ENCODE assay signal across 14 mouse cellular contexts in genomic region chr4:136934746-136935613, GRCm38 (mm10). TPM values are rescaled to one million over a fixed set of nuclear protein-coding genes. Genes with fewer than 3 reads are reported as not detected.
DNase-seq lines count a peak whose midpoint lies in the region; ATAC-seq and TF ChIP-seq lines count a peak whose summit lies in the region.
"Had no signal": no experiment of that assay in that cellular context is flagged by ENCODE, and none has a peak within 500 bp of the region (broad histone marks: within the 10 kb centered on the region; RNA-seq: fewer than 3 reads in every experiment).

No protein-coding gene starts in this region.

- H3K9ac ChIP-seq in midbrain, embryonic 11.5 days (ENCODE audit: low read length), result no peak overlapping the region
- no peak overlapping the region for H3K9ac ChIP-seq in midbrain, embryonic 14.5 days (replicated peaks; ENCODE audit: low read length)
- no peak overlapping the region for H3K9ac ChIP-seq in forebrain, postnatal 0 days
- no peak overlapping the region for H3K9ac ChIP-seq in stomach, embryonic 16.5 days (ENCODE audit: low read length)
- H3K9ac ChIP-seq: neural tube, embryonic 12.5 days had no signal

- H3K27me3 ChIP-seq in midbrain, embryonic 11.5 days (ENCODE audit: control insufficient read depth, insufficient read depth, low read length), result peaks cover 8% of the 10 kb centered on the region
- peaks cover 14% of the 10 kb centered on the region for H3K27me3 ChIP-seq in midbrain, embryonic 14.5 days (ENCODE audit: control insufficient read depth, insufficient read depth, low read length)
- no peaks in the 10 kb centered on the region for H3K27me3 ChIP-seq in forebrain, postnatal 0 days (ENCODE audit: insufficient read depth, low read length)
- H3K27me3 ChIP-seq in stomach, embryonic 16.5 days (ENCODE audit: control insufficient read depth, insufficient read depth, low read length), result no peaks in the 10 kb centered on the region

- no peak overlapping the region for H3K4me2 ChIP-seq in midbrain, embryonic 11.5 days
- H3K4me2 ChIP-seq in midbrain, embryonic 14.5 days (ENCODE audit: low read length), result no peak overlapping the region
- H3K4me2 ChIP-seq in forebrain, postnatal 0 days (ENCODE audit: low read depth), result no peak overlapping the region
- H3K4me2 ChIP-seq in stomach, embryonic 16.5 days (ENCODE audit: low read depth, low read length), result no peak overlapping the region
- H3K4me2 ChIP-seq: neural tube, embryonic 12.5 days had no signal

- no peak for TF ChIP-seq CTCF in forebrain, postnatal 0 days (IDR thresholded peaks at IDR 0.05; ENCODE audit: low read depth)

- 44% methylated on average over 18 of the region's 18 CpGs for WGBS in midbrain, embryonic 11.5 days
- WGBS in midbrain, embryonic 14.5 days, result 35% methylated on average over 18 of the region's 18 CpGs
- WGBS in forebrain, postnatal 0 days, result 45% methylated on average over 18 of the region's 18 CpGs
- WGBS in stomach, embryonic 16.5 days, result 53% methylated on average over 18 of the region's 18 CpGs

- H3K27ac ChIP-seq in midbrain, embryonic 11.5 days (ENCODE audit: low read depth, low read length), result no peak overlapping the region
- no peak overlapping the region for H3K27ac ChIP-seq in midbrain, embryonic 14.5 days (replicated peaks; ENCODE audit: low read depth, low read length)
- H3K27ac ChIP-seq in forebrain, postnatal 0 days (ENCODE audit: low read depth, low read length), result no peak overlapping the region
- no peak overlapping the region for H3K27ac ChIP-seq in stomach, embryonic 16.5 days (ENCODE audit: low read length)
- H3K27ac ChIP-seq: neural tube, embryonic 12.5 days had no signal

- intact Hi-C loops in heart, postnatal 14 days (cut with DNase I), result no loop called here
- intact Hi-C loops in left cerebral cortex, postnatal 14 days (cut with DNase I), result no loop called here

- no peaks in the 10 kb centered on the region for H3K9me3 ChIP-seq in midbrain, embryonic 11.5 days (ENCODE audit: control insufficient read depth, low read length)
- no peaks in the 10 kb centered on the region for H3K9me3 ChIP-seq in midbrain, embryonic 14.5 days (ENCODE audit: control insufficient read depth, low read length)
- H3K9me3 ChIP-seq in forebrain, postnatal 0 days (ENCODE audit: low read length), result no peaks in the 10 kb centered on the region
- no peaks in the 10 kb centered on the region for H3K9me3 ChIP-seq in stomach, embryonic 16.5 days (replicated peaks; ENCODE audit: control insufficient read depth, low read length)
- H3K9me3 ChIP-seq: neural tube, embryonic 12.5 days had no signal

- no peaks in the 10 kb centered on the region for H3K36me3 ChIP-seq in midbrain, embryonic 11.5 days (ENCODE audit: control insufficient read depth, insufficient read depth, low read length)
- H3K36me3 ChIP-seq in midbrain, embryonic 14.5 days (ENCODE audit: control insufficient read depth, insufficient read depth, low read length), result no peaks in the 10 kb centered on the region
- H3K36me3 ChIP-seq in forebrain, postnatal 0 days (ENCODE audit: insufficient read depth), result no peaks in the 10 kb centered on the region; the same call in 1 of the 2 replicates
- H3K36me3 ChIP-seq in stomach, embryonic 16.5 days (ENCODE audit: control insufficient read depth, insufficient read depth, low read length), result no peaks in the 10 kb centered on the region
- H3K36me3 ChIP-seq: neural tube, embryonic 12.5 days had no signal

- peak; percentile 25 to 27 for DNase-seq in heart, postnatal 14 days
- DNase-seq in heart, adult 8-10 months (ENCODE audit: low spot score), result no peak
- peak; percentile 85 for DNase-seq in midbrain, embryonic 11.5 days (ENCODE audit: low spot score, missing footprints)
- no peak for DNase-seq in midbrain, embryonic 14.5 days
- no peak for DNase-seq in forebrain, postnatal 0 days
- DNase-seq in left cerebral cortex, postnatal 14 days (ENCODE audit: low spot score in 2 of 2), result no peak
- no peak for DNase-seq in adrenal gland, adult (ENCODE audit: inconsistent age in 2 of 2, low spot score in 1 of 2)
- DNase-seq: embryo, embryonic 11 days; spleen, adult 18-20 months; thymus, postnatal 14 days had no signal

- no peak for ATAC-seq in midbrain, embryonic 11.5 days (ENCODE audit: low FRiP score)
- no peak for ATAC-seq in midbrain, embryonic 14.5 days (ENCODE audit: low FRiP score, low TSS enrichment)
- peak; percentile 77 for ATAC-seq in forebrain, postnatal 0 days
- ATAC-seq in stomach, embryonic 16.5 days (ENCODE audit: insufficient read depth, low FRiP score), result peak; percentile 42; the same call in 1 of the 2 replicates
- ATAC-seq: hindbrain, embryonic 16.5 days had no signal

- H3K4me3 ChIP-seq in midbrain, embryonic 11.5 days (ENCODE audit: low read depth, low read length), result no peak overlapping the region
- H3K4me3 ChIP-seq in midbrain, embryonic 14.5 days (replicated peaks; ENCODE audit: low read depth, low read length), result no peak overlapping the region
- no peak overlapping the region for H3K4me3 ChIP-seq in forebrain, postnatal 0 days (ENCODE audit: low read depth, low read length)
- H3K4me3 ChIP-seq in stomach, embryonic 16.5 days (replicated peaks; ENCODE audit: low read length), result no peak overlapping the region
- H3K4me3 ChIP-seq: neural tube, embryonic 12.5 days had no signal

- 0 out of 2 replicates have a peak, but pooled peaks cover 2% of the 10 kb centered on the region for H3K4me1 ChIP-seq in midbrain, embryonic 11.5 days (ENCODE audit: control insufficient read depth, insufficient read depth, low read length)
- no peaks in the 10 kb centered on the region for H3K4me1 ChIP-seq in midbrain, embryonic 14.5 days (ENCODE audit: control insufficient read depth, insufficient read depth, low read length)
- no peaks in the 10 kb centered on the region for H3K4me1 ChIP-seq in forebrain, postnatal 0 days (ENCODE audit: insufficient read depth)
- peaks cover 4% of the 10 kb centered on the region for H3K4me1 ChIP-seq in stomach, embryonic 16.5 days (ENCODE audit: control insufficient read depth, insufficient read depth, low read length)

RNA-seq across cellular contexts. Expression of gene Epha8, which starts 21.6 kb away (rescaled TPM):
- not detected for total RNA-seq in heart, postnatal 14 days (2021)
- under 1 TPM in 1 of 4 experiments, not detected in 3; 0.13 TPM for total RNA-seq in heart, adult 8-10 months (2022)
- 4.1 and 5.0 TPM in 2 replicates for polyA plus RNA-seq in midbrain, embryonic 11.5 days (2014; fragmentation: Nextera tagmentation; extraction: Ambion mirVana)
- 18.5 and 20.5 TPM in 2 replicates for polyA plus RNA-seq in midbrain, embryonic 14.5 days (2014; fragmentation: Nextera tagmentation; extraction: Ambion mirVana)
- 20.5 and 23.9 TPM in 2 replicates for total RNA-seq in forebrain, postnatal 0 days (2014; rRNA removed)
- 6.6 and 9.5 TPM in 2 replicates for polyA plus RNA-seq in forebrain, postnatal 0 days (2015; fragmentation: Nextera tagmentation; extraction: Ambion mirVana)
- polyA plus RNA-seq in stomach, embryonic 16.5 days (2015; fragmentation: Nextera tagmentation; extraction: Ambion mirVana), result 0.39 TPM in 2 replicates
- 10 to 100 TPM in 1 of 2 experiments, 1 to 10 TPM in 1; 9.8 to 10.5 TPM for total RNA-seq in left cerebral cortex, postnatal 14 days (2021)
- total RNA-seq: gastrocnemius, adult 18-20 months had no signal

RNA-seq across cellular contexts. Expression of gene C1qa, which starts 36.4 kb away (rescaled TPM):
- total RNA-seq in heart, postnatal 14 days (2021), result 10 to 100 TPM; 39.1 to 41.5 TPM
- 10 to 100 TPM; 23.6 to 36.8 (median 31.2) TPM for total RNA-seq in heart, adult 8-10 months (2022)
- 14.3 and 15.3 TPM in 2 replicates for polyA plus RNA-seq in midbrain, embryonic 11.5 days (2014; fragmentation: Nextera tagmentation; extraction: Ambion mirVana)
- 12.7 and 23.0 TPM in 2 replicates for polyA plus RNA-seq in midbrain, embryonic 14.5 days (2014; fragmentation: Nextera tagmentation; extraction: Ambion mirVana)
- total RNA-seq in forebrain, postnatal 0 days (2014; rRNA removed), result 47.7 and 53.1 TPM in 2 replicates
- polyA plus RNA-seq in forebrain, postnatal 0 days (2015; fragmentation: Nextera tagmentation; extraction: Ambion mirVana), result 42.2 and 43.5 TPM in 2 replicates
- polyA plus RNA-seq in stomach, embryonic 16.5 days (2015; fragmentation: Nextera tagmentation; extraction: Ambion mirVana), result 60.6 and 76.6 TPM in 2 replicates
- 10 to 100 TPM; 42.5 to 44.9 TPM for total RNA-seq in left cerebral cortex, postnatal 14 days (2021)

RNA-seq across cellular contexts. Expression of gene C1qc, which starts 42.1 kb away (rescaled TPM):
- 10 to 100 TPM; 34.9 to 36.4 TPM for total RNA-seq in heart, postnatal 14 days (2021)
- 10 to 100 TPM; 21.6 to 30.2 (median 24.9) TPM for total RNA-seq in heart, adult 8-10 months (2022)
- 17.7 and 18.9 TPM in 2 replicates for polyA plus RNA-seq in midbrain, embryonic 11.5 days (2014; fragmentation: Nextera tagmentation; extraction: Ambion mirVana)
- polyA plus RNA-seq in midbrain, embryonic 14.5 days (2014; fragmentation: Nextera tagmentation; extraction: Ambion mirVana), result 11.0 and 19.3 TPM in 2 replicates
- total RNA-seq in forebrain, postnatal 0 days (2014; rRNA removed), result 61.9 and 64.6 TPM in 2 replicates
- polyA plus RNA-seq in forebrain, postnatal 0 days (2015; fragmentation: Nextera tagmentation; extraction: Ambion mirVana), result 46.1 and 49.3 TPM in 2 replicates
- 28.4 and 29.3 TPM in 2 replicates for polyA plus RNA-seq in stomach, embryonic 16.5 days (2015; fragmentation: Nextera tagmentation; extraction: Ambion mirVana)
- 10 to 100 TPM; 39.4 to 40.1 TPM for total RNA-seq in left cerebral cortex, postnatal 14 days (2021)

RNA-seq across cellular contexts. Expression of gene C1qb, which starts 49.0 kb away (rescaled TPM):
- 10 to 100 TPM; 41.6 to 44.7 TPM for total RNA-seq in heart, postnatal 14 days (2021)
- 10 to 100 TPM; 30.2 to 38.5 (median 31.2) TPM for total RNA-seq in heart, adult 8-10 months (2022)
- polyA plus RNA-seq in midbrain, embryonic 11.5 days (2014; fragmentation: Nextera tagmentation; extraction: Ambion mirVana), result 31.5 and 34.7 TPM in 2 replicates
- 19.1 and 40.0 TPM in 2 replicates for polyA plus RNA-seq in midbrain, embryonic 14.5 days (2014; fragmentation: Nextera tagmentation; extraction: Ambion mirVana)
- 53.9 and 57.1 TPM in 2 replicates for total RNA-seq in forebrain, postnatal 0 days (2014; rRNA removed)
- polyA plus RNA-seq in forebrain, postnatal 0 days (2015; fragmentation: Nextera tagmentation; extraction: Ambion mirVana), result 67.4 and 78.2 TPM in 2 replicates
- 72.6 and 79.3 TPM in 2 replicates for polyA plus RNA-seq in stomach, embryonic 16.5 days (2015; fragmentation: Nextera tagmentation; extraction: Ambion mirVana)
- 10 to 100 TPM; 36.1 to 43.9 TPM for total RNA-seq in left cerebral cortex, postnatal 14 days (2021)

Comparison
In these comparisons a context has a peak if more than half of its experiments do, and no peak if none do; other contexts are left out.
1. DNase-seq: peak in heart, postnatal 14 days (2 of 2) and midbrain, embryonic 11.5 days (single experiment); none in heart, adult 8-10 months (single experiment), midbrain, embryonic 14.5 days (single experiment), forebrain, postnatal 0 days (single experiment), left cerebral cortex, postnatal 14 days (0 of 2) and adrenal gland, adult (0 of 2).
2. ATAC-seq: peak in forebrain, postnatal 0 days (single experiment) and stomach, embryonic 16.5 days (single experiment); none in midbrain, embryonic 11.5 days (single experiment) and midbrain, embryonic 14.5 days (single experiment).
3. RNA of gene Epha8, which starts 21.6 kb away (total RNA-seq): 20.5 to 23.9 TPM in forebrain, postnatal 0 days and 9.8 to 10.5 TPM in left cerebral cortex, postnatal 14 days; 0.13 TPM in heart, adult 8-10 months and not detected in heart, postnatal 14 days; every median in the first group is over 4 times any median in the second.